Mouse (Mus musculus): ENCODE measurements around the gene Dner.

Dner gene

DNA sequence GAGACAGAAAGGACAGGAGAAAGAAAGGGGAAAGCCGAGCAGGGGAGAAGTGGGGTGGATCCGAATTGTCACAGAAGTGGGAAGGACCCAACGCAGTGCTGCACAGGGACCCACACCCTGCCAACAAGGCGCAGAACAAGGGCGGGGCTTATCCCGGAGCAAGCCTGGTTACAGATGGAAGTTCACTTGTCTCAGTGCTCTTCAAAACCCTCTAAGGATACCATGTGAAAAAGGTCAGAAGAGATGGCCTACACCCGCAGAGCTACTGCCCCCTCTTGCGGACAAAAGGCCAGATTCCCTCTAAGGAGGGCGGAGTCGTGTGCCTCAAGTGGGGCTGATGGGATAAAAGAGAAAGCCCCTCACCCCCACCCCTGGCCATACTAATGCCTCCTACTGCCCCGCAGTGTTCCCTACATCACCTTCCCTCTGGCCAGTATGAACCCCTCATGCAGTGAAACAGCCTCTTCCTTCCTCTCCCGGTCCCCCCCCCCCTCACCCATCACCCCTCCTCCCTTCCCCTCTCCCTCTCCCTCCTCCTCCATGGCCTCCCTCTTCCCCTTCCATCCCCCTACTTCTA lies 73.0 kb downstream of the Dner start:
- DNase-seq, result no peak

DNA sequence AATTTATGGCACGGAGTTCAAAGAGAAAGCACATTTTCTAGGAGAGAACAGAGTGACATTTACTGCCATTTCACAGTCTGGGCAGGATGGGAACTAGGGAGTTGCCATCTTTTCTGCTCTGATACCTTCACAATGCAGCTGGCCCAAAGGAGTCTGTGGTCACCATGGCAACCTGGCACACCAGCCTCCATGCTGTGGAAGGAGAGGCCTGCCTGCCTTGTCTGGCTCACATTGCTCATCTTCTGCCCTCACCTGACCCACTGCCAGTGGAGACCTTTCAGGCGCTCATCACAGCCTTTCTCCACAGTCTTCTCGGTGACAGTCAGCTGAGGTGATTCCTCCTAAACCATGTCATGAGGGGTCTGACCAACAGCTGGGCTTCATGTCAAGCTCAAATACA lies 74.7 kb downstream of the Dner start:
- DNase-seq, result peak; percentile 39

DNA sequence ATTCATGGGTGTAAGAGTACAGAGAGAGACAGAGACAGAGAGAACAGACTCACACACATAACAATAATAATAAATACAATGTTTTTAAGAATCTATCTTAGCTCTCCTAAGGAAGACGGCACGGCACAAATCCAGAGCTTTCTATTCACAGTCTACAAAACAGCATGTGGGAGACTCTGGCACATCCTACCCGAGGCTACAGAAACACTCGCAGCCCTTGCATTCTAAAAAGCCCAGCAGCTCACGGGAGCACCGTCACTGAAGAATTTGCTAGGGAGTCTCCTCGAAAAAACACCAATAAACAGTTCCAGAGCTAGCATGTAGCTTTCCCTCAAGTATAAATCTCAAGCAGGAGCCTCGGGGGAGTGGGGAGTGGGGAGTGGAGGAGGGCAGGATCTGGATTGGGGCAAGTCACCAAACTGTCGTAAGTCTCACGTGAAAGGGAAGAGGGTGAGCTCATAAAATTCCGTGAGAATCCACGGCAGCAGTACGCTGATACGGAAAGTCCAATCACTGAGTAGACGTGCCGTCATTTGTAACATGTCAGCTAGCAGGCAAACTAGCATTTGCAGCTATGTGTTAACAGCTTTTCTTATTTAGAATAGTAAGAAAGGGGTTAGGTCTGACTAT lies 76.8 kb downstream of the Dner start:
- no peak for DNase-seq

DNA sequence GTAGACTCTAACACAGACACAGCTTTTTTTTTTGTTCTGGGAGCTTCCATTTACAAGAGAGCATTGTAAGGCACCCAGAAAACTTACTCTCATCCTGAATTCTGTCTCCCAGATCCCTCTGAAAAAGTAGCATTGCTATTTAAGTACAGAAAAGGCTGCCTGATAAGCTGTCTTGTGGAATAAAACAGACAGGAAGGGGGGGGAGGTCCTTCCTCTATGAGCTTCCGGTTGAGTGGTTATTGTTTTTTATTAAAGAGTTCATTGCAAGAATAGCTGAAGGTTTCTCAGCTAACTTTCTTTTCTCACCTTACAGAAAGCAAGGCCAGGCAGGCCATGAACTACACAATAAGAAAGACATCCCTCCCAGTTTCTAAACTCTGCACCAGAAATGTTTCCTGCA lies 77.9 kb downstream of the Dner start:
- no peak for DNase-seq

DNA sequence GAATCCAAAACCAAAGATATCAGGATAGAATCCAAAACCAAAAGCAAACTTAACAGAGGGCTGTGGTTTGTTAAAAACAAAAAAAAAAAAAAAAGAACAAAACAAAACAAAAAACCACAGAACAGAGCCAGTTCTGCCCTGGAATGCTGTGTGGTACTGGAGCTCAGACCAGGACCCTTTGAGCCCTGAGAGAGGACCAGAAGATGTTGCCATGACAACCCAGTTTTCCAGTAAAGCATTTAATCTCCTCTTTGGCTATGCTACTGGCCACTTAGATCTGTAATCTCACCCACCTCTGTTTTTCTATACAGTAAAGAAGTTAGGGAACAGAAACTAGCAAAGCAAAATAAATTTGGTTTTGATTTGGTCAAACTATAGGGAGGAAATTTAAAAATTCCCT lies 79.9 kb downstream of the Dner start:
- no peak for DNase-seq

DNA sequence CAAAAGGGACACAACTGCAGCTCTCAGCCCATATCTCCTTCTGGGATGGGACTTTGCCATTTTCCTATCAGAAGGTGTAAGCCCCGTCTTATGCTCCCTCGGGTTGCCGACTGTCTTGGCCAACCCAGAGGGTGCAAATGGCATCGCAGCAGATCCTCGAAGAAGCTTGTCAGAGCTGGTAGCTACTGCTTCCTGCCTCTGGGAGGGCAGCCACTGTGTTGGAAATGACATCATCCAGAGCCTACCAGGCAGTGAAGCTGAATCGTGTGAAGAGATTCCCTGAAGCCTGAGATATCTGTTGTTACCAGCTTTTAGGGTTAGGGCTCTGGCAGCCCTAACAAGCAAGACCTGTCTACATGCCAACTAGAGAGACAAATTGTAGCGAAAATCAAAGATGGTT lies 81.4 kb downstream of the Dner start:
- no peak for DNase-seq

DNA sequence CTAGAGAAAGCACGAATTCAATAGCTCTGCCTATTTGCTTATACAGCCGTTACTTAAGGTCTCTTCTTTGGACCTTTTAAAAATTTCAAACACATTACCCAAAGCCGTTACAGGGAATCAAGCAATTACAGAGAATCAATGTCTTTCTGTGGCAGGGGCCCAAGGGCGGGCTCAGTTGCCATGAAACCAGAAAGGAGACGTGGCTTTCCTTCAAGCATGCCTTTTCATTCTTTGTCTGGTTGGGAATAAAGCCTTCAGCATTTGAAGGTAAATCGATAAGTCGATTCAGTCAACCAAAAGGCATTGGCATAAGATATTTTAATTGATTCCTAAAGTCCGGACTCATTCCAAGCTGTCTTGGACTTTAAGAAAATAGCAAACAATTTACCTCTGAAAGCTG lies 82.9 kb downstream of the Dner start:
- no peak for DNase-seq

DNA sequence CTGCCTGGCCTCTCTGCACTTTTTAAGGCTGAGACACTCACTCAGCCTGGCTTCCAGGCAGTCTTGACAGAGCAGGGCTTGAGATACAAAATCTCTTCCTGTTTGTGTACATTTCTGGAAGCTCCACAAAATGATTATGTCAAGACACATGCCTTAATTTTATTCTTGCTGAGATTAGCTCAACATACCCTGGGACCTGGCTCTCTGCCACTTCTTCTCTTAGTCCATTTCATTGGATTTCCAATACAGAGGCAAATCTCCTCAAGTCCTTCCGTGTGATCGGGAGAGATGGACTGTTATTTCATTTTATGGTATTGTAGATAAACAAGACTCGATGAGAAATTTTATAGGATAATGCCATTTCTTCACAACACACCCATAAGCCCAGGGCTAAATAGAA lies 84.7 kb downstream of the Dner start:
- DNase-seq, result no peak

DNA sequence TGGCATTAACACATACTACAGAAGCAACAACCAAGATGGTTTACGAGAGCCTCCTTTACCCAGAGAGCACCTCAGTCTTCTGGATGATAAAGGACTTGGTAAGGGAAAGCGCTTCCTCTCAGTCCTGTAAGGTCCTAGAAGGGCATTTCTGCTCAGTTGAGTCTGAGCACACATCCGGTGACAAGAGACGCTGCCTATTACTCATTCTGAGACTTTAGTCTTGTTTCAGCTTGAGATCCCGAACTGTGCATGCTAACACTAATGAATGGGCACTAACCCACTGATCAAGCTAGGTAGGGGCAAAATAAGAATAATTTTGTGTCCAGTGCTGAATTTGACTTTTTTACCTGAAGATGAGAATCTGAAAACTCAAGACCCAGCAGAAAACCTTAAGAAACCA lies 97.0 kb downstream of the Dner start:
- no peak for DNase-seq

DNA sequence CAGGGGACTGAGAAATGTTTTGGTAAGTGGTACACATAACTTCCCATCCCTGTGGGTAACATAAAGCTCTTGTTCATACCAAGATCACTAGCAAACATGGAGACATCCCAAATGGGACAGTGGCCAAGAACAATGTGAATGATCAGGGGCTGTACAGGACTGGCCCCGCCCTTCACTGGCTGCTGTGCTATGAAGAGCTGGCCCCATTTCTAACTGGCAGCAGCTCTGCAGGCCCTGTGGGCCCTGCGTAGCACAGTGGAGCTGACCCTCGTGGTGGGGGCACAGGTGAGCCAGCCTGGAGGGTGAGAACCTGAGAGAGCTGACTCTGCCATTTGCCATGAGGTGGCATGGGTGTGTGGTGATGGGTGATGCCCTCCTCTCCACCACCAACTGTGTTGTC lies 100.0 kb downstream of the Dner start:
- DNase-seq, result no peak

DNA sequence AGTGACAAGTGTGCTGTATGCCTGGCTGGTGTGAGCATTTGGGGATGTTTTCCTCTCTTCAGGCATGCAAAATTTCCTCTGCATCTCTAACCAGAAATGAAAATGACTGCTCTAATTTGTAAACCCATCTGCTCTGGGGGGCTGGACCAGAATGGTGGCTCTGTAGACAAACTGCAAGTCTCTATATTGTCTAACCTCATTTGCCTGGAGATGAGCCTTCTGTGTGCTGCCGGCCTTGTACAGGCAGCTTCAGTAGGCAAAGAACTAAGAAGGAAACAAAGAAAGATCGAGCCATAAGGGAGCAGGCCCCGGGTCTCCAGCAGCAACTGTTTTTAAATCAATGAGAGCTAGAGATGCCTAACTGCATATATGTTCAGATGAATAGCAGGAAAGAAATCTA lies 103.6 kb downstream of the Dner start:
- no peak for DNase-seq

DNA sequence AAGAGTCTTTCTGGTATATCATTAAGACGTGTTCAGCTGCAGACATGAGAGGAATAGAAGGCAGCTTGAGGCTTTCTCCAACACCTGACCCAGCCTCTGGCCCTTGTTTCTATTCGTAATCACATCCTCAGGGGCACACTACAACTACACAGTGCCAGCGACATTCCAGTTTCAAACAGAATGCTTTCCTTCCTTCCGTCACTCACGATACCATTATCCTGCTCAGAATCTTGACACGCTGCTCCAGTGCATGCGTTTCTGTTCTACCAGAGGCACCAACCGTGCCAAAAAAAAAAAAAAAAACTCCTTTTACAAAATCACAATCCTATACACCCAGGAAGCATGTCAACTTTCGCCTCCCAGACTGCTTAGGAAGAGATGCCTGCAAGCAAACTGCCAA lies 105.5 kb downstream of the Dner start:
- DNase-seq, result no peak

DNA sequence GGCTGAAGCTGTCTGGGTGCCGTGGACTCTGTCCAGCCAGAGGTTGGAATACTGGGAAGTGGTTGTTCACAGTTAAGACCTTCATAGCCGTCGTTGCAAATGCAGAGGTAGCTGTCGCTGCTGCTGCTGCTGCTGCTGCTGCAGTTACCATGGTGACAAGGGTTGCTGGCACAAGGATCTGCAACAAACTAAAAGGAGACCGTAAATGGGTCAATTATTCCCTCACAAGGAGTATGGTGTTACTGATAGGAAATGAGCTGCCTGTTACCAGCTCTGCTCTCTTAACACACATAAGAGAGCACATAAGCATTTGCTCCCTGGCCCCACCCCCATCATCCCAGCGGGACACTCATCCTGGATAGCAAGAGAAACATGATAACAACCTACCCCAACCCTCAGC lies 110.6 kb downstream of the Dner start:
- no peak for DNase-seq

DNA sequence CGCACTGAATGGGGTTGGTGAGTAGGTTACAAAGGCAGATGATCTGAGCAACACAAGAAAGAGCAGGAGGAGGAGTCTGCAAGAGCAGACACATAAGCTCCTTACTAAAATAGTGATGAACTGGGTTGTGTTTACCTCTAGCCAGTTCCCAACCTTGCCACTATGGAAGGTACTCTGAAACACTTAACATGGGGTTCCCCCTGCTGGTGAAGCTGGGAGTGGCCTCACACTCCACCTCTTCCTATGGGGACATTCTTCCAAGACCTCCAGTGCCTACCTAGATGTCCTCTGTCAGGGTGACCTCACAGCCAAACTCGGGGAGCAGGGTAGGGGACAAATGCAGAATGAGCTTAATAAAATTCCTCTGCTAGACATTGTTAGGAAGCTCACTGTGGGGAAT lies 114.2 kb downstream of the Dner start:
- DNase-seq, result peak; percentile 66

DNA sequence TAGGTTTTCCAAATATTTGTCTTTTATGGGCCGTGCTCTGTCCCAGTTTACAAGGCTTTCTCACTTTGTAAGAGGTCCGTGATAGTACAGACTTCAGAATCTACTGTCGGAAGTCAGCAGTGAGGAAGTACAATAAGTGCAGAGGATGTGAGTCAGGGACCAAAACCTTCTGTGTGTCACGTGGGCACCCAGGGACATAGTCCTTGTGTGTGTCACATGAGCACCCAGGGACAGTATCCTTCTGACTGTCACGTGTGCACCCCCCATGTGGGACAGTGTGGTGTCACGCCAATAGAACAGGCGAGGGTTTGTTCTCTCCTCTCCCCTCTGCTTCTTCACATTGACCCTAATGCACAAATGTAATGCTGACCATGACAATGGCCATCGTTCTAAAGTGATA lies 134.2 kb downstream of the Dner start:
- DNase-seq, result no peak

DNA sequence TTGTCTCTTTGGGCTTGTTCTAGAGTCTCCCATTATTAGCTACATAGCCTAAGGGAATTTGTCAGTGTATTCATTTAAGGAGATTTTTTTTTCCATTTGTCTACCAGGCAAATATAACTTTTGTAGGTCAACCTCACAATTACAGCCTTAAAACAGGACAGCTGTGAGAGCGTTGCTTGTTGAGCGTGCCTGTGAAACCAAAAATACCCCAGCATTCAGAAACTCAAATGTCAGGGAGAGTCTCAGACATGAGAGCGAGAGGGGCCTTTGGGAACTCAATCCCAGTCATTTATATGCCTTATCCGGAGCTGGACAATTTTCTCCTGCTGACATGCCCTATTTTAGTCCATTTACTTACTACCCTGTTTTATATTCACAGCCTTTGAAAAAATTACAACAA lies 134.6 kb downstream of the Dner start:
- DNase-seq, result no peak

DNA sequence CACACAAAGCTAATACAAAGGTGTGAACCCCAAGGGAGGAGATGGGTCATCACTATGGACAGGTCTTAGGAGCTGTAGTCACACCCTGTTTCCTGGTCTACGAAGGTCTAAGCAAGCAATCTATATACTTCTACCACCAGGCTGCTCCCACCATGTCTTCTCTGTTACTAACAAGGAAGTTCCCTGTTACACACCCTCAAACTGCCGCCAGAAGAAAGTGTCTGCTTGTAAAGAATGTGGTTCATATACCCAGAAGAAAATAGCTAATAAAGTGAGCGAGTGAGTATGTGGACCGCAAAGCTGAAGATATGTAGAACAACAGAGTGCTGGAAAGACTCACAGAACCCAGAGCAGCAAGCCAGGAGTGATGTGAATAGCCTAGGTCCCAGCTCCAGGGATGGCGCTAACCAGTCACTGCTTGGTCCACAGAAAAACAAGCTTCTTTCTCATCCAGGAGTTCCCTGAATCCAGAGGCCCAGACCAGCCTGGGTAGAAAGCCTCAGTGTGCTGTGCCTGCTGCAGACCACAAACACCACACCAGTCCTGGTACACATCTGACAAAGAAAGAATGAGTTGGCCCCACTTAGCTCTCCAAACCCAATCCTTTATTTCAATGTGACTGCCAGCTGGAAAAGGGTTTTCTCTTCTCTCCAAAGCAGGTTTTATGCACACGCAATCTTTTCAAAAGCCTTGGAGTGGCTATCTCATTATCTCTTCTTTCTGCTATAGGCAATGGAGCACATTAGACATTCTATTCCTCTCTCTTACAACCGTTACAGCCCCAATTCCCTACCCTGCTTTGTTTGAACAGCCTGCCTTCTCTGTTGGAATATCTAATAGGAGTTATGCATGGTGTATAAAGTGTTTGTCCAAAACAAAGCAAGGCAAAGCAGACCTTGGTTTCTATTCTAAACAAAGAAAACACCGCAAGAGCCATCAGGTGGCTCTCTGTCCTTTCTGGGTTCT lies 139.2 kb downstream of the Dner start:
- no peak for DNase-seq

DNA sequence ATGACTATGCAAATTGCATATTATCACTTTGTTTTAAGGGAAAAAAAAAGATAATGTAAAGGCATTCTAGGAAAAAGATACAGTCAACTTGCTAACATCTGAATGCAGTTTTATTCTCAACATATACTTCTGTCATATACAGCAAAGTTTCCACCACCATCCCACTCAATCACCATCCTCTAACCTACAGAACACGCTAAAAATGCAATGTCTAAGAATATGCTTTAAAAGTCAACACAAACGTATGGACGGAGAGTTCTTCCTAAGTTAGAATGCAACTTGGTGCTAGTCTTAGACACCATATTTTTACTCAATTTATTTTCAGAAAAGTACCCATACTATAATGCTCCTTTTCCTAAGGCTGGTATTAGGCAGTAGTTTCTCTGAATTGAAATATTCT lies 144.0 kb downstream of the Dner start:
- DNase-seq, result no peak

DNA sequence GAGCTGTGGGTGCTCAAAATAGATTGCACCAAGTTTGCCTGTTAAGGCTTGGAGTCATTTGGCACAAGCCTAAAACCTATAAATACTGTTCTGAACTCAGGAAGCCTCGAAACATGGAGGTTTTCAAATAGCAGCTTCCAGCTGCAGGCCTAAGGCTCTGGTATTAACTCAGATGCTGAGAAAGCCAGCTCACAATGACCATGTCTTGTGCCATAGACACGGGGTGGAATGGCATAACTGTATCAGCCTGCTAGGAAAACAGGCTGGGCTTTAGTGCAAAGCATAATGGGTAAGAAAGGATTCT lies 146.0 kb downstream of the Dner start:
- no peak for DNase-seq

DNA sequence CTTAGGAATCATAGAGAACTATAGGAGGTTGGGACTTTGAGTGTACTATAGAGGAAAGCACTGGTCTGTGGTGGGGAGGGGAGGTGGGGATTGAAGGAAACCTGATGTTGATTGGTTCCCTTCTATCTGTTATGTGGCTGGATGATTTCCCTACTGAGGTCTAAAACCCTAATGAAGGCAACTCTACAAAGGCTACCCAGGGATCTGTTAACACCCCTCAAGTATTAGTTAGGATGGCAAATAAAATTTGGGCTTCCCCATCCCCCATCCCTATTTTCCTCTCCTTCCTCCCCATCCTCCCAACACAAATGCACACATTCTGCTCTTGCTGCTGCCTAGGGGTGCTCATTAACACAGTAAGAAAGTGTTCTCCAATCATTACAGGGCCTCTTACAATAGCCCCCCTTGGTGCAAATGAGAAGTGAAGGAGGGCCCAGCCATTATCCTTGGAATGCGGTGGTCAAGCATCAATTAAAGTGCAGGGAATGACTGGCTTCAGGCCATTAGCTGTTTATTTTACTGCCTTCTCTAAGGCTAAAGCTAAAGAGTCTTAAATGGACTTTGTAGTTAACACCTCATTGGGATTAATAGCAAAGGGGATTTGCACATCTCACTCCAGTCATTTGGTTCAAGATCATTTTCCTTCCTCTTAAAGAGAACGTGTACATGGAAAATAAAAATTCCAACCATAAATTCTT lies 146.5 kb downstream of the Dner start:
- no peak for DNase-seq

DNA sequence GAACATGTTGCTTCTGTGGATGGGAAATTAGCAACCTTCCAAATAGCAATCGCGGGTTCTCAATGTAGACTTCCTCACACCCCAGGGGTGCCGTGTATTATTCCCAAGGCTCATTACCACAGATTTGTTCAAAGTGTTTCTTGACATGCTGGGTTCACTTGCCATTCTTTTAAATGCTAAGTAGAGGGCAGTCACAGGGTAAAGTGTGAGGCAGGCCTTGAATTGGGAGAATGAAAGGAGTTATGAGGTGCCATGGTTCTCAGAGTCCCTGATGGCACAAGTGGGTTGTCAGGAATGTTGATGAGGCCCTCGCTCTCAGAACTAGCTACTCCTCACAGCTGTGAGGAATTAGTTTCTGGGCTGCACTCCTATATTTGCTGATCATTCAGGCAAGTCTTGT lies 160.0 kb downstream of the Dner start:
- DNase-seq, result no peak

DNA sequence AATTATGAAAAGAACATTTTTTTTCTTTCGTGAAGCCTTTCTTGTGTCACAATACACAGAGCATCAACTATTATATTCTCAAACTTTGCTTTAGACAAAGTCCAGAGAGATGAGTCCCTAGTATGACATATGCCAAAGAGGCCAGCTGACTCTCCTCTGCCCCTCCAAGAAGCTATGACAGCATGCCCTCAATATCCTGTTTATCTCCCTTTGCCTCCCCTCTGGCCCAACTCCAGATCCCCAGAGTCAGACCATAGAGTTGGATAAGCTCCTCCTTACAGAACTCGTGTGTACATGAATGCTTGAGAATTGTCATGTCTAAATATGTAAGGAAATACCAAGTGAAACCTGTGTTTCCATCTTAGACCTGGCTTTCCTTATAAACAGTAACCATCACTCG lies 170.5 kb downstream of the Dner start:
- no peak for DNase-seq

DNA sequence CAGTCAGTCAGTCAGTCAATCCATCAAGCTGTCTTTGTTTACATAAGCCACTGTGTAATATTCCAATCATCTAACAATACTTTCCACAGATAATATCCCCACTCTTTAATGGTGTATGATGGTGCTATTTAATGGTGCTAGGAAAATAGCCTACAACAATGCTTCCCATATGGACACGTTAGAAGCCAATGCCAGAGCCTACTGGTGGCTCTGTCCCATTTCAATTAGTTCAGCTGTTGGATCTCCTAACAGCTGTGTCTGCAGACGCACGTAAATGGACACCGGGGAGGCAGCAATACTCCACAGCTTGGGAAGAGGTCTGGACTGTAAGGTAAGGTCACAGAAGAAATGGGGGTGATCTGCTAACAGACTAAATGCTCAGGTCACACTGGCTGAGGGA lies 171.6 kb downstream of the Dner start:
- DNase-seq, result no peak

DNA sequence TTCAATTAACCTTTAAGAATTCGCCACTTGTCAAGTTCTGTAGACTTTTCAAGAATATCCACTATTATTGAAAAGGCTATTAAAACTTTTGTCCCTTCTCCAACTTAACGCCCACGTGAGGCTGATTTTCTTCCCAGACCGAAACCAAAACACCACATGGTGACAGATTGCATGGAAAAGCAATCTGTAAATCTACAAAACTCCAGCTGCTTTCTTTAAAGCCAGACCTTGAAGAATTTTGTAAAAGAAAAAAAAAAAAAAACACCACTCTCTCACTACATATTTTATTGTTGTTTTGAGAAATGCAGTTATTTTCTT lies 173.1 kb downstream of the Dner start:
- DNase-seq, result no peak

Data from cerebellum, adult 9-10 months (tissue).